Mouse (Mus musculus): ENCODE results near the gene Phactr4. TPM values are rescaled to one million over a fixed set of nuclear protein-coding genes. Genes with fewer than 3 reads are reported as not detected.

The Phactr4 gene
- total and polyA plus RNA-seq, 3 experiments: 7.2 to 79.5 (median 28.7) TPM

DNA sequence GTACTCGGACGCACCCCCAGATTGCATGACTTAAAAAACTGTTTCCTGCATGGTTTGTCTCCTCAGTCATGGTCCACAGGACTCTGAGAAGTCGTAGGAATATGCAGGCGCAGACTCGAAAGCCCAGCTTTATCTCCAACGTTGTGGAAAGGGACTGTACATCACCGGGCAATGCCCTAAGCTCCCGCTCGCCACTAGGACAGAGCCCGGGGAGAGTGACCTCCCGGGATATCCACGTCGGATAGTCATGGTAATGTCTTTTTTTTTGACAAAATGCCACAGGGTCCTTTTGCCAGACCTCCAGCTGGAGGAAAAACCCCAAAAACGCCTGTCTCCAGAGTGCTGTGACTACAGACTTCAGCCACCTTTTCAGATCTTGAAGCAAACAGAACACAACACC, 69.5 kb downstream of the Phactr4 start:
- peaks cover 27% of the 10 kb centered on the region for H3K79me2 ChIP-seq (ENCODE audit: control insufficient read depth, insufficient read depth, low read length, poor library complexity)
- no peaks in the 10 kb centered on the region for H3K9me3 ChIP-seq (replicated peaks; ENCODE audit: insufficient read depth, low read length)
- peaks cover 3 to 12% of the 10 kb centered on the region in 2 experiments; a peak in 3 of 4 replicates for H3K36me3 ChIP-seq (ENCODE audit: control insufficient read depth in 1 of 2, insufficient read depth in 2 of 2, low read length in 2 of 2)
- H3K9ac ChIP-seq (ENCODE audit: control insufficient read depth, low read depth, low read length, poor library complexity, severe bottlenecking): peak overlapping the region; percentile 97
- peak overlapping the region; percentile 90 for H3K27ac ChIP-seq (ENCODE audit: control insufficient read depth, low read depth, low read length)
- no peak for DNase-seq (ENCODE audit: low read depth, low spot score)
- peak overlapping the region; percentile 72 to 81 for H3K4me3 ChIP-seq (ENCODE audit: control insufficient read depth in 1 of 2, insufficient read depth in 1 of 2, low read depth in 2 of 2, low read length in 2 of 2)
- no peaks in the 10 kb centered on the region for H3K27me3 ChIP-seq (ENCODE audit: control insufficient read depth in 1 of 2, insufficient read depth in 2 of 2, low read length in 2 of 2)
- peaks cover 0 to 9% of the 10 kb centered on the region in 2 experiments; a peak in 2 of 4 replicates for H3K4me1 ChIP-seq (ENCODE audit: control insufficient read depth in 1 of 2, insufficient read depth in 2 of 2, low read length in 2 of 2)
- TF ChIP-seq CHD2 (IDR thresholded peaks at IDR 0.05; ENCODE audit: low read length) (no peak), MXI1 (IDR thresholded peaks at IDR 0.05; ENCODE audit: low read depth, low read length) (no peak), TBP (IDR thresholded peaks at IDR 0.05; ENCODE audit: low read depth, low read length) (no peak), KAT2A (conservative IDR thresholded peaks at IDR 0.05; ENCODE audit: low read depth, low read length) (no peak), USF1 (IDR thresholded peaks at IDR 0.05; ENCODE audit: low read depth, low read length) (no peak), ZMIZ1 (IDR thresholded peaks at IDR 0.05; ENCODE audit: low read depth, low read length) (no peak), MAFK (IDR thresholded peaks at IDR 0.05; ENCODE audit: borderline replicate concordance, low read depth, low read length) (no peak), USF2 (IDR thresholded peaks at IDR 0.05; ENCODE audit: borderline replicate concordance in 1 of 2, insufficient read depth in 1 of 2, low read depth in 1 of 2, low read length in 2 of 2) (no peak), CTCF (IDR thresholded peaks at IDR 0.05 in 2 of 3, conservative IDR thresholded peaks at IDR 0.05 in 1 of 3; ENCODE audit: control insufficient read depth in 1 of 3, insufficient read depth in 1 of 3, low read depth in 2 of 3, low read length in 3 of 3, poor library complexity in 1 of 3, severe bottlenecking in 1 of 3) (no peak), MEF2A (IDR thresholded peaks at IDR 0.05; ENCODE audit: extremely low read depth, insufficient replicate concordance, low read depth, low read length, poor library complexity, severe bottlenecking) (no peak), SMC3 (IDR thresholded peaks at IDR 0.05; ENCODE audit: low read depth, low read length) (no peak), SIN3A (IDR thresholded peaks at IDR 0.05; ENCODE audit: low read length) (no peak), POLR2A (IDR thresholded peaks at IDR 0.05; ENCODE audit: control insufficient read depth in 1 of 2, insufficient read depth in 1 of 2, low read depth in 1 of 2, low read length in 2 of 2, poor library complexity in 1 of 2) (no peak)

DNA sequence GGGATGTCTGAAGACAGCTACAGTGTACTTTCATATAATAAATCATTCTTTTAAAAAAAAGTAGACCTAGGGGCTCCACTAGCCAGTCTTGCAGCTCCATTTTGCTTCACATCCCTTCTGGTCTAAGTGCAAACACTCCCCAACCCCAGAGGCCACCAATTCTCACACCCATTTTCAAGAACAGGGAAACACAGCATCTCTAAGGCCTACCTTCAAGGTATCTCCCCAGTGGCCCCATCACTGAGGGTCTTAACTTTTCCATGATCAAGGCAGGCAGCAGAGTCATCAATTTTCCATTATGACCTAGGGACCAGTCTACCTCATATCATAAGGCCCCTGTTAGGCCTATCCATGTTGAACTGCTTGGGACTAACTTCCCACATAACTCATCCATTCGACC, 70.9 kb downstream of the Phactr4 start:
- no peaks in the 10 kb centered on the region for H3K9me3 ChIP-seq (replicated peaks; ENCODE audit: insufficient read depth, low read length)
- H3K27me3 ChIP-seq (ENCODE audit: control insufficient read depth in 1 of 2, insufficient read depth in 2 of 2, low read length in 2 of 2): no peaks in the 10 kb centered on the region
- H3K4me3 ChIP-seq (ENCODE audit: control insufficient read depth in 1 of 2, insufficient read depth in 1 of 2, low read depth in 2 of 2, low read length in 2 of 2): peak overlapping the region; percentile 72 to 81
- TF ChIP-seq POLR2A (IDR thresholded peaks at IDR 0.05; ENCODE audit: control insufficient read depth in 1 of 2, insufficient read depth in 1 of 2, low read depth in 1 of 2, low read length in 2 of 2, poor library complexity in 1 of 2): peak in 1 of 2 experiments; percentile 68; a peak in 1 of 4 replicates
- TF ChIP-seq ELF1 (IDR thresholded peaks at IDR 0.05; ENCODE audit: low read depth, low read length): no peak
- no peak for TF ChIP-seq TCF12 (IDR thresholded peaks at IDR 0.05; ENCODE audit: low read depth, low read length)
- 0 out of 2 replicates have a peak, but pooled peaks have one; percentile 20 for TF ChIP-seq TBP (IDR thresholded peaks at IDR 0.05; ENCODE audit: low read depth, low read length)
- TF ChIP-seq TAL1 (IDR thresholded peaks at IDR 0.05; ENCODE audit: low read length): no peak
- DNase-seq (ENCODE audit: low read depth, low spot score): peak; percentile 57
- peaks cover 3 to 12% of the 10 kb centered on the region in 2 experiments; a peak in 3 of 4 replicates for H3K36me3 ChIP-seq (ENCODE audit: control insufficient read depth in 1 of 2, insufficient read depth in 2 of 2, low read length in 2 of 2)
- H3K27ac ChIP-seq (ENCODE audit: control insufficient read depth, low read depth, low read length): peak overlapping the region; percentile 90
- H3K79me2 ChIP-seq (ENCODE audit: control insufficient read depth, insufficient read depth, low read length, poor library complexity): peaks cover 27% of the 10 kb centered on the region
- peak overlapping the region; percentile 97 for H3K9ac ChIP-seq (ENCODE audit: control insufficient read depth, low read depth, low read length, poor library complexity, severe bottlenecking)
- peaks cover 0 to 9% of the 10 kb centered on the region in 2 experiments; a peak in 2 of 4 replicates for H3K4me1 ChIP-seq (ENCODE audit: control insufficient read depth in 1 of 2, insufficient read depth in 2 of 2, low read length in 2 of 2)
